Mouse (Mus musculus) heart, adult 9 months (tissue): ENCODE measurements around the gene Fbxo42.

Experiments used
- DNase-seq, 2 experiments: peaks; one replicate each; pipeline ENCODE4 v3.0.0; 2022; ENCODE audit warnings: low spot score in 2 of 2

Fbxo42 gene

DNA sequence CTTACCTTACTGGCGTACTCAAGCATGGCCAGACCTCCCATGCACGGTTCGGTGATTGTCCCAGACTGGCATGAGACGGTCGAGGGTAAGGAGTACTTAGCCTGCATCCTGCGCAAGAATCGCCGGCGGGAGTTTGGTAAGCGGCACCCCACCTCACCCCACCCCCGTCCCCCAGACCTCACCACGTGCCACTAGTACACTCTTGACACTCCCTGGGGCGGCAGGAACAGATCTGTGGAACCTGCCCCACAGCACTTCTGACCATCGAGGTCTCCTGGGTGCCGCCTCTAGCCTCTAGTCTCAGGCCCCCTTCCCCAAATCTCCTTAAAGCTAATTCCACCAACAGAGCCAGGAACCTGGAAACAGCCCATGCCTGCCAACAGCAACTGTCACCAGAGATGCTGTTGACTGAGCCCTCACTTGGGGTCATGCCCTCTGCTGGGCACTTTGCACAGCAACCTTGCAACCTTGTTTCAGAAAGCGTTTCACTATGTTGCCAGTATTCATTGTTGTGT is 66.7 kb downstream of the Fbxo42 start:
- DNase-seq = no peak

DNA sequence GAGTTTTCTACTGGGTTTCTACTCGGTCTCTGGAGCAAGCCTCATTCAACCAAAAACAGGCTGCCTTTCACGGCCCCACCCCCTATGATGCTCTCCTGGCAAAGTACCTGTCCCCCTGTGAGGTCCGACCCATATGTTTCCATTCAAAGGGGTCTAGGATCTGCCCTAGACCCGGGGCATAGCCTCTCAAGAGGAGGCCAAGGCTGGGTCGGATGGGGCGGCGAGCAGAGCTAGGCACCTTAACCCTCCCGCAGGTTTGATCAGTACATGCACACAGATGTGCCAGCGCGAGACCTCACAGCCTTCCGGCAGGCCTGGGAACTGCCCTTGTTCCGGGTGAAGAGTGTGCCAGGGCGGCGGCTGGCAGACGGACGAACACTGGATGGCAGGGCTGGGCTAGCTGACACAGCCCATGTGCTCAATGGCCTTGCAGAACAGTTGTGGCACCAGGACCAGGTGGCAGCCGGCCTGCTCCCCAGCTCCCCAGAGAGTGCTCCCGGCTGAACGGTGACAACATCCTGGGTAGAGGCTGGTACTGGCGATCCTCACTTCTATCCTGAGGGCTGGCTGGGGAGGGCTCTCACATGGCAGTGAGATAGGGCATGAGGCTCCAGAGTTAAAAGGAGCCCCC is 72.0 kb downstream of the Fbxo42 start:
- no peak for DNase-seq

DNA sequence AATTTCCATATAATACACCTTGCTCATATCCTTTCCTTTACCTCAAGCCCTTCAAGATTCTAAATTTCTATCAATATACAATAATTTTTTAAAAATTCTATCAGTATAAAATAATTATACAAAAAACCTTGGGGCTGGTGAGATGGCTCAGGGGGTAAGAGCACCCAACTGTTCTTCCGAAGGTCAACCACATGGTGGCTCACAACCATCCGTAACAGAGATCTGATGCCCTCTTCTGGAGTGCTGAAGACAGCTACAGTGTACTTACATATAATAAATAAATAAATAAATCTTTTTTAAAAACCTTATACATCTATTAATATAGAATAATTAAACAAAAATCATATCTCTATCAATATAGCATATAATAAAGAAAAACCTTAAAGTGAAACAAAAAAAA is 74.1 kb downstream of the Fbxo42 start:
- DNase-seq = no peak

DNA sequence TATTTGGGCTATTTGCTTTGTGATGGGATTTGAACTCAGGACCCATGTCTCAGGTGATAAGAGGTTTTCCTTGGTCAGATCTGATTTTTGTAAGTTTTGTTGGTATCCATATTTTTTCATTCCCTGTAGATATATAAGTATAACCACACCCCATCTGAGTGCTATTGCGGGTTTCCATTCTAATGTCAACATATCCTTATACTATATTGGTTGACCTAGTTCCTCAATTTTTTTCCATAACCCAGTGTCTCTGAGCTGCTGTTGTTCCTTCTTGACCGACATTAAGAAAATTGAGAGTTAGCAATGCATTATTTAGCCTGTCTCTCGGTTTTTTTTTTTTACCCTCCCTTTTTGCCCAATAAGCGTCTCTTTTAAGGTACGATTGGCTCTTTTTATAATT is 75.0 kb downstream of the Fbxo42 start:
- no peak for DNase-seq

DNA sequence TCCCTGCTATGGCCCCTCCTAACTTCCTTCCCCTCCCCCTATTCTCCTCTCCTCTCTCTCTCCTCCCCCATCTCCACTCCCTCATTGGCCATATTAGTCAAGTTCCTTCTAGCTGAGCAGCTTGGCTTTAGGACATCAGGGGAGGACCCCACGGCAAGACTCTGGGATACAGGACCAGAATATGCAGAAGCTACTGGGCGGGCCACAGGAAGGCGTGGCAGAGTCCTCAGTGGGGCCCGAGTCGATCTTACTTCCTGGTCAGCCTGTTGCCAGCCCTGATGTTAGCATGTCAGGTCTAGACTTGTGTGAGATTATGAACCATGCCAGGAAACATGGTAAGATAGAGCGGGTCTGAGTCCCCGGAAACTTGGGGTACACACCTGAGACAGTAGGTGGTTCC is 81.0 kb downstream of the Fbxo42 start:
- no peak for DNase-seq

GRCm38 (mm10) chr4:141233196-141233595 is 85.5 kb downstream of the Fbxo42 start:
- no peak for DNase-seq

GRCm38 (mm10) chr4:141235537-141236111 is 87.9 kb downstream of the Fbxo42 start:
- no peak for DNase-seq

GRCm38 (mm10) chr4:141236856-141237255 is 89.1 kb downstream of the Fbxo42 start:
- no peak for DNase-seq

DNA sequence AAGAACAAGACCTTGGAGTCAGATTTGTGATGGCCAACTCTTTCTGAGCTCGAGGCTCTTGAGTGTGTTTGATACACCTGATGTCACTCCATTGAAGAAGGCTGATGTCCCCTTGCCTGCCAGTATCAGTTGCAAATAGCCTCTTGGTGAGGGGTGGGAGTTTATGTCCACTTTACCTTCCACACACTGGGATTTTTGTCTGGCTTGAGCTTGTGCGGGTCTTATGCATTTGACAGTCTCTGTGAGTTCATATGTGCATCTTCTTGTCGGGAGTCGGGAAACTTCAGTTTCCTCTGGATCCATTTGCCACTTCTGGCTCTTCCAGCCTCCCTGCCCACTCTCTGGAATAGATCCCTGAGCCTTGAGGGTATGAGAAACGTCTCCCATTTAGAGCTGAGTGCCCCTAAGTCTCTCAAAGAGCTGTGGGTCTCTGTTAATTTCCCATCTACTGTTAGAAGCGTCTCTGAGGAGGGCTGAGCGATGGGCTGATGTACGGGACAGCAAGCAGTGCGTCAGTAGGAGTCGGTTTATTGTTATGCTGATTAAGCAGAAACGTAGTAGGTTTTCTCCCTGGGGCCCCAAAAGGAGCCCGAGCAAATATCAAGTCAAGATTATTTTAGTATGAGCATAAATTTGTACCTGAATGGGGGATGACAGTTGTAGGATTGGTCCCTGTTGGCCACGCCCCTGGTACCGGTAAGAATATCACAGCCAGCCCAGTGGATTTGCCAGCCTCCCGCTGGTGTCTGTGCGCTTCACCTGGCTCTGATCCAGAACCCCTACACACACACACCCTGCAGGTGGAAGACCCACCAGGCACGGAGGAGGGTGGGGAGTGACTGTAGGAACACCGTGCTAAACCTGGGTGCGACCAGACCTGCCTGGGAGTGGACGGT is 91.0 kb downstream of the Fbxo42 start:
- no peak for DNase-seq

DNA sequence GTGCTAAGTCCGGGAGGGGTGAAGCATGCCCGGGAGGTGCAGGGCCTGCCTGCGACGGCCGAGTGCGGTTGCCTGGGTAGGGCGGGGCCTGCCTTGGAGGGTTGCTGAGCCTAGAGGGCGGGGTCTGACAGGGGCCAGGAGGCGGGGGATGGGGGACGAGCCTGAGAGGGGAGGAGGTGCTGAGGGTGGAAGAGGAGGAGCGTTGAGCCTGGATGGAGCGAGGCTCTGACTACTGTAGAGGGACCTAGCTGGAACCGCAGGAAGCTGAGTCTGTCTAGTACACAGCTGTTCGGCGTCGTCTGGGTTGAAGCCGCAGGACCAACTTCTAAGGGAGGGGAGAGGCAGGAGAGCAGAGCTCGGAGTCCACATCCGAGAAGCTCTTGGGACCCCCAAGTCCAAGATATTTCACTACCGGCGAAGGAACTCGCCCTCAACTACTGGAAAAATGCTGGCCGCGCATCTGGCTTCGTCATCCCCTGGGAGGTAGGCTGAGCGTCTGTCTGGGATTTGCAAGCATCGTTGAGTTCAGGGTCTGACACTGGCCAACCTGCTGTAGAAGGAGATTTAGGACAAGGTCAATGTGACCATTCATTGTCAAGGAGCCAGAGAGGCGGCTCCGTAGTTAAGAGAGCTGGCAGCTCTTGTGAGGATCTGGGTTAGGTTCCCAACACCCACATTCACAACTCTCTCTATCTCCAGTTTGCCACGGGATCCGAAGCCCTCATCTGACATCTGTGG is 91.8 kb downstream of the Fbxo42 start, which contains the start of gene Arhgef19:
Arhgef19 (plus strand) TSS at position 112 of the 738 bp plus-strand sequence.
- DNase-seq = peak; percentile 89 to 90

DNA sequence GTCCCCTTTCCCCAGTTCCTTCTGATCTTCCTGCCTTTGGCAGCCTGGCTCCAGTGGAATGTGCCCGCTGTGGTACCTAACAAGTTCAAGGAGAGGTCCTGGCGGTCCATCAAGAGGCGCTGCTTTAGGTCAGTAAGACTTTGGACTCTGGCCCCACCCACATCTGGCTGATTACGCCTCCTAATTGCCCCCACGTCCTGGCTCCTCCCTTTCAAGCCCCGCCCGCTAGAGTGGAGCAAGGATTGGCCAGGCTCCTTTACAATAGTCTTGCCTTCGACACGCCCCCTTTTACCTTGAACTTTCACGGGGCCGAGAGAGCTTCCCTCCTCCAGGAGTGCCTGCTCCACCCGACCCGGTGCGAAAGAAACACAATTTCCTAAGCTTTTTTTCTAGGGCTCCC is 92.9 kb downstream of the Fbxo42 start:
- no peak for DNase-seq

DNA sequence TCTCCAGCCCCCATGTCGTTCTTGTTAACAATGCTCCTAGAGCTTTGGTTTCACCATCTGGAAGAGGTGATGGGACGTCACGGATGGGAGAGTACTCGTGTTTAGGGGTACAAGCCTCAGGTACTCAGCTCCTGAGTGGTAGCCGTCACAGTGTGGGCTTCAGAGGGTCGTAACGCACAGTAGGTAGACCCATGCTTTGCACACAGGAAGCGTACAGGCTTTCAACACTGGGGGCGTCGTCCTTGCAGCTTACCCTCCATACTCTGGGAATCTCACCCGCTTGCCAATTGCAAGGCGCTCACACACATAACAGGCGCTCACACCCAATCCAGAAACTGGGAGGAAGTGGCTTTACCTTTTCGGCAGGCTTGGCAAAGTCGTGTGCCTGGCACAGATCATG is 94.1 kb downstream of the Fbxo42 start:
- no peak for DNase-seq

DNA sequence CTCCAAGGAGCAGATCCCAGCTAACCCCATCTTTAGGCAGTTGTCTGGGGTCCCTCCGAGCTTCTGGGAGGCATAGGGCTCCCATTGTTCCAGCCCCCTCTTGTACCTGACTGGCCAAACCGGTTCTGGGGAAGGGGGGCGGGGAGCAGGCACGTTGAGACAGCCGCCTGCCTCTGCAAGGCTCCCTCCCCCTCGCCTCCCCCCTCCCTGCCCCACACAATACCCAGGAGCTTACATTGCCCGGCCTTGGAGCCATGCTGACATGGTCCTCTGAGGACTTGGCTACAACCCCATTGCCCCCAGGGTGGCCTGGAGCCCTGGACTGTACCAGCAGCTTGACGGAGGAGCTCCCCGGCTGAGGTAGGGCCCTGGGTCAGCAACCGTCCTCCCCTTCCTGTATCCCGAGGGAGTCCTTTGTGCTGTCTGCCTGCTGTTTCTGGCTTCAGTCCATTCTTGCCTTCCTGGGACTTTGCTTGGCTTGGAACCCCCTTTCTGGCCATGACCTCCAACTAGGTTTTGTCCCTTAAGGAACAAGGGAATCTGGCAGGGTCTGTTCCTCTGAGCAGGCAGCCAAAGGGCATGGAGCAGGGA is 95.0 kb downstream of the Fbxo42 start:
- peak in 1 of 2 experiments; percentile 49 for DNase-seq

DNA sequence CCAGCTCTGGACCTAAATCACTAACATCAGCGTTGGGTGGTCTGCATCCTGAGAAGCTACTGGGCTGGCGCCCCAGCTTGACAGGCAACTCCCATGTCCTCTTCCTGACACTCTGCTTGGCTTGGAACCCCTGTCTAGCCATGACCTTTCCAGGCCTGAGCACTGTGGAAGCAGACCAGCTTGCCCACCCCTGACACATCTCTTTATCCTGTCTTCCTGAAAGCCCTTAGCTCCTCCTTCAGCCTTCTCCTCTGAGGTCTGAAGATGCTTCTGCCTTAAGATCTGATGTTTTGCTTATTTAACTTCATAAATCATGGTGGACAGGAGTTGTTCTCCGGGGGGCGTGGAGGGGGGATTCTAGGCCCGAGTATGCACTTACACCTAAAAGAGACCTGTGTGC is 95.9 kb downstream of the Fbxo42 start:
- DNase-seq = no peak

GRCm38 (mm10) chr4:141244401-141244800 is 96.7 kb downstream of the Fbxo42 start:
- DNase-seq = no peak

DNA sequence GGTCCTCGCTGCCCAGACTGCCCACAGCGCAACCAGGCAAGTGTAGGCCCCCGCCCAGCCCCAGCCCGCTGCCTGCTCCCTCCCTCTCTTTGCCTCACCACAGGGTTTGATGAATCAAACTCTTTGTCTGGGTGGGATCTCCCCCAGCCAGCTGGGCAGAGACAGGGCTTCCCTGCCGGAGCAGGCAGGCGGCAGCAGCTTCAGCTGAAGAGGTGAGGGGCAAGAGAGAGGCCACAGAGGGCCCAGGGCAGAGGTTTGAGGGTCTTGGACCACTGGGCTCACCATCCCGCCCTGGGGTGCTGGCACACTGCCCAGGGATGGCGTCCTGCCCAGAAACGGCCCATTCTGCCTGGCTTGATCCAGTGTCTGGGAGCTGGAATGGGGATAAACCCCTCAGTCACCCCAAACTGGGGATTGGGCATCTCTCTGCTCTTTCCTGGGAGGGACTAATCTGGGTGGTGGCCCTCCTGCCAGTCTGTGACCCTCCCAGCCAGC is 97.3 kb downstream of the Fbxo42 start:
- DNase-seq = no peak

DNA sequence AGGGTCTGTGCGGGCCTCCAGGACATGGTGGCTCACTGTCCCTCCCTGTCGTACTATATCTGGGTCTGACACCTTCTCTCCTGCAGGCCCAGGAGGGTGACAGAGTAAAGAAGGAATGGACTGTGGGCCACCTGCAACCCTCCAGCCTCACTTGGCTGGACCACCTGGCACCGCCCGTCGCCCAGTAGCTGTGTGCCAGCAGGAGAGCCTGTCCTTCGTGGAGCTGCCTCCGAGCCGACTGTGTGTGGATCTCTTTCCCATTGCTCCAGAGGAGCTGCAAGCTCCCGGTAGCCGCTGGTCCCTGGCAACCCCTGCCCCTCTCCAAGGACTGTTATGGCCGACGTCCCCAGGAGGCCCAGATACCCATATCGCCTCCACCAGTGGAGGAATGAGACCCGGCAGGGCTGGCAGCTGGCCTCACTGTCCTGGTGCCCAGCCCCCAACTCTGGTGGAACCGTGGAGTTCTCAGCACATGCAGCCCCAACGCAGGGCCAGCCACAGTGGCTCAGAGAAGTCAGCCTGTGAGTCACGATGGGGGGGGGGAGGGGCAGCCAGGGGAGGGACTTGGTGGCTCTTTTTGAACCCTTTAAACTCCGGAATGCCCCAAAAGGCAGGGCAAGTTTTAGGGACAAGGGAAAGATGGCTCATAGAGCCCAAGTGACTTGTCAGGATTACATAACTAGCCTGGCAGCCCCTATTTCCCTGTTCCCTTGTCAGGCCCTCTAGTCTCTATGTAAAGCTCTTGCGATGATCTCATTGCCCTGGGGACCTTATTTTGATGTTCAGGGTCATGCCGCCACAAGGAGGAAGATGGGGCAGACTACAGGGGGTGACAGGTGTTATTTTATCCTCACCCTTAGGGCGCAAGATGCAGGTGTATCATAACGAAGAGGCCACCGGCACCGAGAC is 98.6 kb downstream of the Fbxo42 start:
- DNase-seq = peak in 1 of 2 experiments; percentile 52

DNA sequence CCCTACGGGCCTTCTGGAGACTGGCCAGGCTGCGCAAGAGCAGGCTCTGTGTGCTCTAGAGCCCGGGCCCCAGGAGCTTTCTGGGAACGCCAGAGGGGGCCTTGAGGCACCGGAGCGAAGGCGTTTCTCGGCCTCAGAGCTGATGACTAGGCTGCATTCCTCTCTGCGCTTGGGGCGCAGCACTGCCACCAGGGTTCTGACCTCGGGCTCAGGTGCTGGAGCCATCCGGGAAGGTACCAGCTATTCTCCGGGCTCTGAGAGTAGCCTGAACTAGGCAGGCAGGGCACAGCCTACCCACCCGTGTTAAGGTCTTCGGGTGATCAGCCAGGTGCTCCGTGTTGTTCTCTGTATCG is 99.3 kb downstream of the Fbxo42 start:
- DNase-seq = no peak

GRCm38 (mm10) chr4:141247776-141248613 is 100.3 kb downstream of the Fbxo42 start:
- no peak for DNase-seq
